Mouse (Mus musculus): ENCODE data around the gene Kif1bp. TPM values are rescaled to one million over a fixed set of nuclear protein-coding genes. Genes with fewer than 3 reads are reported as not detected.

Kif1bp gene
- polyA plus RNA-seq, 1 experiment: 8.8 TPM

Other genes with a start within 250 kb of the Kif1bp start
- 9.7 and 10.5 TPM in 2 replicates for gene Hk1, start 198.5 kb downstream of the Kif1bp start, polyA plus RNA-seq (2012; rRNA removed)
- 60.3 and 131 TPM in 2 replicates for gene Hkdc1, start 156.0 kb downstream of the Kif1bp start, polyA plus RNA-seq (2012; rRNA removed)
- gene 4930507D05Rik, start 129.0 kb downstream of the Kif1bp start, polyA plus RNA-seq (2012; rRNA removed): 0.06 TPM in 1 of 2 replicates, not detected in the other
- 18.4 and 22.0 TPM in 2 replicates for gene Supv3l1, start 128.7 kb downstream of the Kif1bp start, polyA plus RNA-seq (2012; rRNA removed)
- gene Vps26a, start 91.7 kb downstream of the Kif1bp start, polyA plus RNA-seq (2012; rRNA removed): 12.2 and 13.0 TPM in 2 replicates
- gene Srgn, start 51.0 kb downstream of the Kif1bp start, polyA plus RNA-seq (2012; rRNA removed): 19.5 and 27.3 TPM in 2 replicates
- 11.6 and 13.5 TPM in 2 replicates for gene Ddx21, start 23.8 kb upstream of the Kif1bp start, polyA plus RNA-seq (2012; rRNA removed)
- 7.9 and 10.2 TPM in 2 replicates for gene Ddx50, start 72.8 kb upstream of the Kif1bp start, polyA plus RNA-seq (2012; rRNA removed)
- 0.11 and 0.15 TPM in 2 replicates for gene Stox1, start 147.7 kb upstream of the Kif1bp start, polyA plus RNA-seq (2012; rRNA removed)
- gene Ccar1, start 213.8 kb upstream of the Kif1bp start, polyA plus RNA-seq (2012; rRNA removed): 29.9 and 80.4 TPM in 2 replicates